Mouse (Mus musculus) sigmoid colon, adult 10 weeks (tissue): ENCODE measurements around the gene Cx3cl1. TPM values are rescaled to one million over a fixed set of nuclear protein-coding genes. Genes with fewer than 3 reads are reported as not detected.

Source experiments
- polyA plus RNA-seq: library from polyadenylated mRNA; stranded (reverse); fragments of 350-450 nt; fragmentation: Illumina TruSeq; extraction: RNeasy Lipid Tissue Mini Kit (QIAGEN cat#74804); gene quantifications from one replicate; pipeline ENCODE4 v1.2.3, GENCODE M21; 2014; ENCODE audit warnings: low read depth, low replicate concordance

Gene Cx3cl1
- polyA plus RNA-seq = 5.1 TPM

GRCm38 (mm10) chr8:94771941-94772670 is at the start of gene Cx3cl1:
Cx3cl1 (plus strand) TSS chr8:94772009.

GRCm38 (mm10) chr8:94745476-94746184 is 26.2 kb upstream of the Cx3cl1 start, which contains the start of gene Ccl22:
Ccl22 (plus strand) TSS chr8:94745590.

GRCm38 (mm10) chr8:94810153-94810552 is 38.3 kb downstream of the Cx3cl1 start, which contains the start of gene Ccl17:
Ccl17 (plus strand) TSS chr8:94810453.

Other genes with a start within 250 kb of the Cx3cl1 start
- gene Cpne2, start 239.0 kb upstream of the Cx3cl1 start, polyA plus RNA-seq = 14.5 TPM
- gene Rspry1, start 170.1 kb upstream of the Cx3cl1 start, polyA plus RNA-seq = 53.1 TPM
- 65.7 TPM for gene Fam192a, start 170.0 kb upstream of the Cx3cl1 start, polyA plus RNA-seq
- gene Arl2bp, start 105.4 kb upstream of the Cx3cl1 start, polyA plus RNA-seq = 245 TPM
- 18.7 TPM for gene Pllp, start 75.7 kb upstream of the Cx3cl1 start, polyA plus RNA-seq
- 2.3 TPM for gene Ccl22, start 26.4 kb upstream of the Cx3cl1 start, polyA plus RNA-seq
- not detected for gene Ccl17, start 38.4 kb downstream of the Cx3cl1 start, polyA plus RNA-seq
- 19.1 TPM for gene Coq9, start 66.3 kb downstream of the Cx3cl1 start, polyA plus RNA-seq
- gene Ciapin1, start 66.3 kb downstream of the Cx3cl1 start, polyA plus RNA-seq = 6.3 TPM
- gene Polr2c, start 85.4 kb downstream of the Cx3cl1 start, polyA plus RNA-seq = 4.5 TPM
- 13.7 TPM for gene Dok4, start 104.3 kb downstream of the Cx3cl1 start, polyA plus RNA-seq
- not detected for gene Ccdc102a, start 146.1 kb downstream of the Cx3cl1 start, polyA plus RNA-seq
- gene Adgrg5, start 151.7 kb downstream of the Cx3cl1 start, polyA plus RNA-seq = 0.19 TPM
- 2.4 TPM for gene Adgrg1, start 202.7 kb downstream of the Cx3cl1 start, polyA plus RNA-seq
- gene Adgrg3, start 245.7 kb downstream of the Cx3cl1 start, polyA plus RNA-seq = 1.2 TPM